Mouse (Mus musculus): ENCODE measurements around the gene Olfr657.

DNA sequence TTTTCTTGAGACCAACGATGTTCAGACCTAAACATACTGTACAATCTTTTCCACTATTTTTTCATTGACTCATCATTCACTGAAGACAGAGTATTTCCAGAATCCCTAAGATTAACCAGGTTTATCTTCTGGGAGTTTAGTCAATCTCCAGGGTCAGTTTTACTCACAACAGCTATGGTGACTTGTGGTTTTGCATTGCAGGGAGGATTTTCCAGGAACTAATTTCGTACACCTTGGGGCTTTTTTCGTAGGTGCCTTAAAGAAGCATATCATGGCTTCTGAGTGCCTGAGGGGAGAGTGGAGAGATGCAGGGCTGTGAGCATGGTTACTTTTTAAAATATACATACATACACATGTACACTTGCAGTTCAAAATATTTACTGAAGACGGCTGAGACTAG lies 37.9 kb upstream of the Olfr657 start, which contains the start of gene Olfr654:
- no peak for TF ChIP-seq POLR2A (IDR thresholded peaks at IDR 0.05; ENCODE audit: borderline replicate concordance, extremely low read depth, insufficient read depth, insufficient read length, poor library complexity, severe bottlenecking)
- no peak for TF ChIP-seq CTCF (IDR thresholded peaks at IDR 0.05; ENCODE audit: borderline replicate concordance, extremely low read depth, insufficient read depth, insufficient read length)
